Mouse (Mus musculus): ENCODE data around the gene 1700123L14Rik. TPM values are rescaled to one million over a fixed set of nuclear protein-coding genes. Genes with fewer than 3 reads are reported as not detected.
"Not testable (repeated sequence)": the region's sequence is repeated elsewhere in the genome, so short reads cannot be mapped to it uniquely, and the experiment has no call there.

Gene 1700123L14Rik
- 0.62 and 1.5 TPM in 2 replicates for polyA plus RNA-seq (2012; rRNA removed)

GRCm38 (mm10) chr6:96165818-96166379 lies at the start of gene 1700123L14Rik:
Gene 1700123L14Rik (minus strand): TSS chr6:96166243.
- no peak for DNase-seq (ENCODE audit: low read depth)

GRCm38 (mm10) chr6:96205395-96205794 lies 39.4 kb upstream of the 1700123L14Rik start:
- no peak for DNase-seq (ENCODE audit: low read depth)

- not testable (repeated sequence) for DNase-seq (ENCODE audit: low read depth)
These were observed 32.9 kb upstream of the 1700123L14Rik start for GRCm38 (mm10) chr6:96198991-96199390.

- no peak for DNase-seq (ENCODE audit: low read depth)
These were observed 20.5 kb upstream of the 1700123L14Rik start for GRCm38 (mm10) chr6:96186517-96186916.

GRCm38 (mm10) chr6:96183392-96183791 lies 17.3 kb upstream of the 1700123L14Rik start:
- no peak for DNase-seq (ENCODE audit: low read depth)

- no peak for DNase-seq (ENCODE audit: low read depth)
These were observed 12.5 kb upstream of the 1700123L14Rik start for GRCm38 (mm10) chr6:96178530-96178929.

GRCm38 (mm10) chr6:96173681-96174080 lies 7.6 kb upstream of the 1700123L14Rik start:
- no peak for DNase-seq (ENCODE audit: low read depth)

- no peak for DNase-seq (ENCODE audit: low read depth)
These were observed 988 bp upstream of the 1700123L14Rik start for GRCm38 (mm10) chr6:96167031-96167430.

GRCm38 (mm10) chr6:96165403-96165802 lies 640 bp downstream of the 1700123L14Rik start:
- DNase-seq (ENCODE audit: low read depth) = no peak

GRCm38 (mm10) chr6:96143326-96143725 lies 22.7 kb downstream of the 1700123L14Rik start:
- no peak for DNase-seq (ENCODE audit: low read depth)

GRCm38 (mm10) chr6:96116534-96117272 lies 49.3 kb downstream of the 1700123L14Rik start:
- DNase-seq (ENCODE audit: low read depth) = no peak

- no peak for DNase-seq (ENCODE audit: low read depth)
These were observed 49.9 kb downstream of the 1700123L14Rik start for GRCm38 (mm10) chr6:96116148-96116533.

Other genes starting within 250 kb of the 1700123L14Rik start
- gene Fam19a1, start 53.1 kb downstream of the 1700123L14Rik start, polyA plus RNA-seq (2012; rRNA removed) = 0.05 and 0.11 TPM in 2 replicates